Mouse (Mus musculus) G1E (cell line): ENCODE data around the gene Krba1.

ENCODE experiments used
- CTCF ChIP-seq: IDR thresholded peaks from 2 replicates; pipeline ENCODE4 v1.5.1; 2012; ENCODE audit warnings: low read depth, low read length, inconsistent platforms, mixed read lengths
- GATA1 ChIP-seq: IDR thresholded peaks from 2 replicates; pipeline ENCODE4 v1.6.1; 2012; ENCODE audit warnings: borderline replicate concordance, low read length, inconsistent platforms, mixed read lengths
- POLR2AphosphoS5 ChIP-seq: IDR thresholded peaks from 2 replicates; pipeline ENCODE4 v1.6.1; 2012; ENCODE audit warnings: low read depth, low read length, inconsistent platforms; ENCODE audit not compliant: insufficient replicate concordance

GRCm38 (mm10) chr6:48409726-48410343 lies 14.4 kb downstream of the Krba1 start:
- TF ChIP-seq CTCF (no peak), GATA1 (no peak), POLR2AphosphoS5 (no peak)
